Mouse (Mus musculus) stomach, embryonic 15.5 days (tissue): ENCODE results near the gene Trpm2. TPM values are rescaled to one million over a fixed set of nuclear protein-coding genes. Genes with fewer than 3 reads are reported as not detected.

Source experiments
- ATAC-seq: fragments of 200-750 bp; cut with Nextera tagmentation; 2 replicates; pipeline ENCODE4 v1.8.0; 2017; ENCODE audit warnings: low read depth, moderate number of reproducible peaks, moderate TSS enrichment; ENCODE audit not compliant: insufficient read depth, low FRiP score
- H3K27ac ChIP-seq: fragments of 300-500 bp; sonication (generic); 2 replicates; pipeline ENCODE4 v1.5.1; 2015; ENCODE audit warnings: mild to moderate bottlenecking, inconsistent platforms
- H3K27me3 ChIP-seq: fragments of 300-500 bp; sonication (generic); replicated peaks from 2 replicates; pipeline ENCODE4 v1.6.1; 2015; ENCODE audit warnings: inconsistent platforms
- H3K36me3 ChIP-seq: fragments of 300-500 bp; sonication (generic); 2 replicates; pipeline ENCODE4 v1.6.1; 2015; ENCODE audit warnings: inconsistent platforms
- H3K4me1 ChIP-seq: fragments of 300-500 bp; sonication (generic); 2 replicates; pipeline ENCODE4 v1.6.1; 2015; ENCODE audit warnings: inconsistent platforms
- H3K4me2 ChIP-seq: fragments of 300-500 bp; sonication (generic); 2 replicates; pipeline ENCODE4 v1.6.1; 2015; ENCODE audit warnings: mild to moderate bottlenecking, inconsistent platforms
- H3K4me3 ChIP-seq: fragments of 300-500 bp; sonication (generic); replicated peaks from 2 replicates; pipeline ENCODE4 v1.5.1; 2015; ENCODE audit warnings: inconsistent platforms
- H3K9ac ChIP-seq: fragments of 300-500 bp; sonication (generic); 2 replicates; pipeline ENCODE4 v1.6.1; 2015; ENCODE audit warnings: inconsistent platforms
- H3K9me3 ChIP-seq: fragments of 300-500 bp; sonication (generic); 2 replicates; pipeline ENCODE4 v1.6.1; 2016; ENCODE audit warnings: inconsistent platforms
- WGBS: fragments of 180-500 bp; shearing (Covaris S2); methylation state at CpG from one replicate; pipeline ENCODE4 v1.1.7; 2015; 5-methylcytosine and 5-hydroxymethylcytosine counted together
- polyA plus RNA-seq: library from polyadenylated mRNA; unstranded; fragments of >200 nt; fragmentation: Nextera tagmentation; extraction: Ambion mirVana; gene quantifications from 2 replicates; pipeline ENCODE4 v1.2.1, GENCODE M21; 2015

The Trpm2 gene
- polyA plus RNA-seq, 1 experiment from 2014 or later: 1.2 TPM

- no peak for ATAC-seq
- 56% methylated on average over 2 of the region's 2 CpGs for WGBS
- H3K36me3 ChIP-seq: no peaks in the 10 kb centered on the region
- no peak overlapping the region for H3K27ac ChIP-seq
- no peaks in the 10 kb centered on the region for H3K27me3 ChIP-seq
- H3K4me3 ChIP-seq: no peak overlapping the region
- H3K4me2 ChIP-seq: no peak overlapping the region
- H3K9me3 ChIP-seq: no peaks in the 10 kb centered on the region
- no peak overlapping the region for H3K9ac ChIP-seq
- no peaks in the 10 kb centered on the region for H3K4me1 ChIP-seq
Measured at GRCm38 (mm10) chr10:77939685-77940084, 30.7 kb downstream of the Trpm2 start.

GRCm38 (mm10) chr10:77927375-77927774, 43.0 kb downstream of the Trpm2 start:
- H3K9ac ChIP-seq: no peak overlapping the region
- no peaks in the 10 kb centered on the region for H3K36me3 ChIP-seq
- H3K4me3 ChIP-seq: no peak overlapping the region
- no peaks in the 10 kb centered on the region for H3K4me1 ChIP-seq
- H3K9me3 ChIP-seq: no peaks in the 10 kb centered on the region
- H3K27ac ChIP-seq: no peak overlapping the region
- H3K27me3 ChIP-seq: no peaks in the 10 kb centered on the region; the same call in 1 of the 2 replicates
- ATAC-seq: no peak
- WGBS: 83% methylated on average over 10 of the region's 10 CpGs
- H3K4me2 ChIP-seq: no peak overlapping the region

- no peak overlapping the region for H3K27ac ChIP-seq
- H3K4me1 ChIP-seq: no peaks in the 10 kb centered on the region
- H3K9ac ChIP-seq: no peak overlapping the region
- no peak for ATAC-seq
- H3K4me3 ChIP-seq: no peak overlapping the region
- 33% methylated on average over 7 of the region's 7 CpGs for WGBS
- peaks cover 3% of the 10 kb centered on the region; the same call in 1 of the 2 replicates for H3K27me3 ChIP-seq
- H3K9me3 ChIP-seq: no peaks in the 10 kb centered on the region
- H3K36me3 ChIP-seq: no peaks in the 10 kb centered on the region
- H3K4me2 ChIP-seq: no peak overlapping the region
Measured at GRCm38 (mm10) chr10:77926140-77926539, 44.2 kb downstream of the Trpm2 start.

GRCm38 (mm10) chr10:77922681-77923080, 47.7 kb downstream of the Trpm2 start:
- H3K4me1 ChIP-seq: no peaks in the 10 kb centered on the region
- no peak overlapping the region for H3K9ac ChIP-seq
- no peaks in the 10 kb centered on the region for H3K36me3 ChIP-seq
- no peak overlapping the region for H3K4me2 ChIP-seq
- no peak for ATAC-seq
- no peak overlapping the region for H3K4me3 ChIP-seq
- peaks cover 3% of the 10 kb centered on the region; the same call in 1 of the 2 replicates for H3K27me3 ChIP-seq
- H3K27ac ChIP-seq: no peak overlapping the region
- H3K9me3 ChIP-seq: no peaks in the 10 kb centered on the region
- 55% methylated on average over 4 of the region's 4 CpGs for WGBS

- 70% methylated on average over 5 of the region's 5 CpGs for WGBS
- no peak overlapping the region for H3K9ac ChIP-seq
- no peaks in the 10 kb centered on the region for H3K9me3 ChIP-seq
- no peaks in the 10 kb centered on the region for H3K36me3 ChIP-seq
- ATAC-seq: no peak
- no peak overlapping the region for H3K4me2 ChIP-seq
- H3K27me3 ChIP-seq: peaks cover 3% of the 10 kb centered on the region; the same call in 1 of the 2 replicates
- no peak overlapping the region for H3K27ac ChIP-seq
- no peak overlapping the region for H3K4me3 ChIP-seq
- no peaks in the 10 kb centered on the region for H3K4me1 ChIP-seq
Measured at GRCm38 (mm10) chr10:77921009-77921408, 49.4 kb downstream of the Trpm2 start.

GRCm38 (mm10) chr10:77916636-77917335, 53.6 kb downstream of the Trpm2 start:
- Histone ChIP-seq H3K4me1 (no peaks in the 10 kb centered on the region), H3K27me3 (0 out of 2 replicates have a peak, but pooled peaks cover 3% of the 10 kb centered on the region), H3K9me3 (no peaks in the 10 kb centered on the region), H3K9ac (no peak overlapping the region), H3K4me3 (no peak overlapping the region), H3K4me2 (no peak overlapping the region), H3K27ac (no peak overlapping the region), H3K36me3 (no peaks in the 10 kb centered on the region)
- 61% methylated on average over 8 of the region's 8 CpGs for WGBS
- ATAC-seq: no peak

GRCm38 (mm10) chr10:77913292-77913691, 57.1 kb downstream of the Trpm2 start:
- H3K36me3 ChIP-seq: no peaks in the 10 kb centered on the region
- no peak overlapping the region for H3K27ac ChIP-seq
- no peaks in the 10 kb centered on the region for H3K4me1 ChIP-seq
- H3K9me3 ChIP-seq: no peaks in the 10 kb centered on the region
- WGBS: 60% methylated on average over 4 of the region's 4 CpGs
- no peak overlapping the region for H3K9ac ChIP-seq
- H3K4me2 ChIP-seq: no peak overlapping the region
- no peak for ATAC-seq
- no peaks in the 10 kb centered on the region for H3K27me3 ChIP-seq
- H3K4me3 ChIP-seq: no peak overlapping the region

GRCm38 (mm10) chr10:77912605-77913004, 57.8 kb downstream of the Trpm2 start:
- no peaks in the 10 kb centered on the region for H3K4me1 ChIP-seq
- H3K36me3 ChIP-seq: no peaks in the 10 kb centered on the region
- WGBS: 63% methylated on average over 7 of the region's 7 CpGs
- no peaks in the 10 kb centered on the region for H3K27me3 ChIP-seq
- H3K9me3 ChIP-seq: no peaks in the 10 kb centered on the region
- no peak overlapping the region for H3K9ac ChIP-seq
- H3K4me3 ChIP-seq: no peak overlapping the region
- ATAC-seq: no peak
- H3K4me2 ChIP-seq: no peak overlapping the region
- H3K27ac ChIP-seq: no peak overlapping the region

- WGBS: 7% methylated on average over 35 of the region's 35 CpGs
- Histone ChIP-seq H3K27me3 (no peaks in the 10 kb centered on the region), H3K4me3 (peak overlapping the region; percentile 64), H3K27ac (no peak overlapping the region), H3K9ac (no peak overlapping the region), H3K4me1 (no peaks in the 10 kb centered on the region; the same call in 1 of the 2 replicates), H3K9me3 (no peaks in the 10 kb centered on the region), H3K4me2 (peak overlapping the region; percentile 81), H3K36me3 (no peaks in the 10 kb centered on the region)
- ATAC-seq: peak; percentile 75
Measured at GRCm38 (mm10) chr10:77902894-77903715, 67.3 kb downstream of the Trpm2 start.

GRCm38 (mm10) chr10:77902211-77902893, 68.0 kb downstream of the Trpm2 start, which contains the start of gene Lrrc3:
TSS of gene Lrrc3 (minus strand) at chr10:77902536.
- ATAC-seq: peak; percentile 66
- H3K27ac ChIP-seq: no peak within 1 kb of the TSS
- peak within 1 kb of the TSS; percentile 81 for H3K4me2 ChIP-seq
- WGBS: under 1% methylated on average over 43 of the region's 46 CpGs
- peak within 1 kb of the TSS; percentile 64 for H3K4me3 ChIP-seq
- no peaks in the 10 kb centered on the region for H3K9me3 ChIP-seq
- H3K36me3 ChIP-seq: no peaks in the 10 kb centered on the region
- peak within 1 kb of the TSS; percentile 38; the same call in 1 of the 2 replicates for H3K9ac ChIP-seq
- H3K4me1 ChIP-seq: no peaks in the 10 kb centered on the region; the same call in 1 of the 2 replicates
- H3K27me3 ChIP-seq: no peaks in the 10 kb centered on the region

GRCm38 (mm10) chr10:77901871-77902210, 68.5 kb downstream of the Trpm2 start:
- Histone ChIP-seq H3K27me3 (no peaks in the 10 kb centered on the region), H3K4me1 (no peaks in the 10 kb centered on the region; the same call in 1 of the 2 replicates), H3K9ac (0 out of 2 replicates have a peak overlapping the region, but pooled peaks have one; percentile 38), H3K36me3 (no peaks in the 10 kb centered on the region), H3K9me3 (no peaks in the 10 kb centered on the region), H3K4me2 (peak overlapping the region; percentile 81), H3K4me3 (peak overlapping the region; percentile 64), H3K27ac (no peak overlapping the region)
- peak; percentile 21; the same call in 1 of the 2 replicates for ATAC-seq
- WGBS: 4% methylated on average over 14 of the region's 14 CpGs
